Mouse (Mus musculus): ENCODE measurements at regions not wholly inside any gene's neighbourhood (a gene's known extent, or its start where the extent isn't known, plus 50 kb on each side); places are given as distances from the start of the nearest gene placed in this dataset.

DNA sequence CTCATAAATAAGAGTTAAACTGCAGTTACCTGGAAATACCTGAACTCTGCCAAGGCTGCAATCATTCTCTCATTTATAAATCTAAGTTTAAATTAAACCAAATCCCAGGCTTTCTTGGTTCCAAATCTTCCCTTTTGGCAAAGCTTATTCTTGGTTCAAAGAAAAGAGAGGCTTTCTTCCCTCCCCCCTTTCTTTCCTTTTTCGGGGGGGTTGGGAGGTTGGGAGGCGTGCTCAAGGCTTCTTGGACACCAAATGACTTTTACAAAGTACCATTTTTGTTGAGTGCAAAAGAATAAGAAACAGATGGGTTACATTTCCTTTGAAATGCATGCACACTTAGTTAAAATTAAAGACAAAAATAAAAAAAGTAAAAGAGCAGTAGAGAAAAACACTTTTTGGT lies 105.4 kb upstream of the Mroh9 start:
- no peak for DNase-seq (ENCODE audit: low spot score)

DNA sequence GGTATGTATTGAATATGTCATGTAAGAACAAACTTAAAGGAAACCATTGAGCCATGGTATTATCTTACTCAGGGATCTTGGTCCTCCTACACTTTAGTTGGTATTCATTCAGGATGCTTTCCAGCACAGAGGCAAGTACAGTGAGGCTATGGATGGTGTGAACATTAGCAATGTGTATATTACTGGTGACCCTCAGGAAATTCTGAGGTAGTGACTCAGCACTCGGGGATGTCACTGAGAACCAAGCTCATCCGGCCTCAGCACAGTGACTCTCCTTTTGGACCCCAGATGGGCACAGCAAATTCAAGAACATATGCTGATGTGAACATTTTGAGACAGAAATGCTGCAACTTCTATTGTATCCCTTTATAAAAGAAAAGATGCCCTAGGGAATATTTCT lies 96.4 kb upstream of the Mroh9 start:
- no peak for DNase-seq (ENCODE audit: low spot score)

DNA sequence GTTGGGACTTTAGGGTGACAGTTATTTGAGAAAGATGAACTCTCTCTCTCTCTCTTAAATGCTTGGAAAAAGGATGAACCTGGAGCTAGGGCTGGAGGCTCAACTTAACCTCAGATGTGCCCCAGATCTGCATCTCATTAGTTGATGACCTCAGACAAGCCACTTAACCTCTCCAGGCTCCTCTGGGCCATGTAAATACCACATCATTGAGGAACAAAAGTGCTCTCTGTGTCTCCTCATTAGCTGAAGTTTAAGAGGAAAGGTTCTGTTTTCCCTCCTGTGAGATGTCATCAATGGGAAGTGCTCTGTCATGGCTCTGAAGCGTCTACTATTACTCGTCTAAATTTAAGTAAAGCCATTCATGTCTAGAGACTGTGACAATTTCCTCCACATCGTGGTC lies 91.5 kb upstream of the Mroh9 start:
- no peak for DNase-seq (ENCODE audit: low spot score)

DNA sequence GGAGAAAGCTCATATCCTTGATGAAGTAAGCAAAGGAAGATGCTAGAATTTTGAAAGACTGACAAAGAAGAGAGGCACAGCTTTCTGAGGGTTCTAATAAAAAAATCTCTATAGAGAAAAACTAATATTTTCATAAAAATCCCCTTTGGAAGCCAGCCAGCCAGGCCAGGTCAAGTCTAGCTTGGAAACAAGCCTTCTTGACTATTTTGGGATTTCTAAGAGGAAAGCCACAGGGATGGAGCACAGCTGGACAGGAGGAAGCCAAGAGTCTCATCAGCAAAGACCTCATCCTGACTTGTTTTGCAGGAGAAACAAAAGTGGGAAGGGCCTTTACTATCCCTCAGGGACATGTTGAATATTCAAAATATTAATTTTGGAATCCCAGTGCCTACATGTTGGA lies 81.6 kb upstream of the Mroh9 start:
- DNase-seq (ENCODE audit: low spot score) = no peak

DNA sequence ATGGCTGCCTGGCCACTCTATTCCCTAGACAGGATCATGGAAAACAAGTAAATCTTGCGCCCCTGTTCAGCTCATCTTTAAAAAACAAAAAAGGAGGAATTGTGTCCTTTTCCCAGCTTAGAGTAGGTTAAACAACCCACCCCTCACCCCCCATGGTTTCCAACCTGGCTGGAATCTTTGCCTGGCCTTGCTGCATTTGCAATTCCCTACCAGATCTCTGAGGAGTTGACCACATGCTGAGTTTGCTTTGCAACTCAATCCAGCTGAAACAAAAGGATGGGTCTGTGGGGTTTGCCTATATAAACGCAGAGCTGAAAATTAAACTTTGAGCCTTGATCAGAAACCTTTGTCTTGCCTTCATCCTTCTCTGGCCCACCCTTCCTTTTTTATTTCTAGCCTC lies 78.2 kb upstream of the Mroh9 start:
- no peak for DNase-seq (ENCODE audit: low spot score)

DNA sequence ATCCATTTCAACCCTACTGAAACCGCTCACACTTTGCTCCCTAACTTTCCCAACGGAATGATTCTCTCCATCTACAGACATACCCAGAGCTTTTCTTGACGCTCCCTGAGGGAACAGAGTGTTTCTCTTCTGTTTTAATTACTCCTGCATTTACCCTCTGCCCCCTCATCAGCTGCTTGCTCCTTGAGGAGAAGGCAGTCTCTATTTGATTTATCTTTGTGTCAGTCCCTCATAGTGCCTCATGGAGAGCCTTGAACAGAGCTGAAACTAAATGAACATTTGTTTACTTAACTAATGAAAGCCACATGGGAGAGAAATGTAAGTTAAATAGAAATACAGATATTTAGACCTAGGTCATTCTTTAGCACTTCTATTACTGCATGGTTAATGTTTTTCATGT lies 74.4 kb upstream of the Mroh9 start:
- DNase-seq (ENCODE audit: low spot score) = no peak

DNA sequence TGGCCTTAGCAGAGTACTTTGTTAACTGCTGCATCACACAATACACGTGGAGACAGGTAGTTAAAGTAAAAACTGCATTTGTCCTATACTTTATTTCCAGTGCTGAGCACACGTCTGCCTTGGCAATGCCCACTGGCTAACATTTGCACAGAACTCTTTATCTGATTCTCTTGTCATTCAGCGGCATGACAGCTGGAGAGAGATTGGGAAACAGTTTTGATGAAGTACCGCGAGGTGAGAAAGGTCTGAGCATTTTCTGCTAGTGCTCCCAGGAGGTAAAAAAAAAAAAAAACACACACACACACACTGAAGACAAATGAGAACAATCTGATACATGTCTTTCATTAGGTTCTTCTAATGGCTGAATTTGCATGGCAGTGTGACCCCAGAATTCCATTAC lies 73.0 kb upstream of the Mroh9 start:
- DNase-seq (ENCODE audit: low spot score) = no peak

DNA sequence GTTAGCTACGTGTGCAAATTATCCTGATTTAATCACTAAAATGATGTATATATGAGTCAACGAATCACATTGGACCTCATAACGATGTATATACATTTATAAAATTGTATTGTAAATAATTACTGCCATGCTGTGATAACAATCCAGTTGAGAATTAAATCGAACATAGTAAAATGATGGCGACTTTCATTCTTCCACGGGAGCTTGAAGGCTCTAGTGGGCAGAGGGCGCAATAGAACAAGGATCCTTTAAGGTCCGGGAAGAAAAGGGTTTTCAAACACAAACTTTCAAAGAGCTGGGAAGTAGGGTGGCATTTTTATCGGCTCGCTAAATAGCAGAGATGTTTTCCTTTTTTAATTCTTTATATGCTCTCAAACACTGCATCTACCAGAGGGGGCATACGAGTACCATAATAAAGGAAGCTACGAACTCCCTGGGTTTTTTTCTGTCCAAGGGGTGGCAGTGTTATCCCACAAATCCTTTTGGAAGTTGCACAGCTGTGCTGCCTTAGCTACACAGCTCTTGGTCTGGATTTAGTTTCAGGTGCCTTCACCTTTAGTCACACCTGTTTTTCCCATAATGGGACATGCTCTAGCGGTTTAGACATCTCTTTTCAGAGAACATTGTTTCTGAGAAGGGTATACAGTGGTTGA lies 64.9 kb upstream of the Mroh9 start:
- DNase-seq (ENCODE audit: low spot score) = peak; percentile 81

DNA sequence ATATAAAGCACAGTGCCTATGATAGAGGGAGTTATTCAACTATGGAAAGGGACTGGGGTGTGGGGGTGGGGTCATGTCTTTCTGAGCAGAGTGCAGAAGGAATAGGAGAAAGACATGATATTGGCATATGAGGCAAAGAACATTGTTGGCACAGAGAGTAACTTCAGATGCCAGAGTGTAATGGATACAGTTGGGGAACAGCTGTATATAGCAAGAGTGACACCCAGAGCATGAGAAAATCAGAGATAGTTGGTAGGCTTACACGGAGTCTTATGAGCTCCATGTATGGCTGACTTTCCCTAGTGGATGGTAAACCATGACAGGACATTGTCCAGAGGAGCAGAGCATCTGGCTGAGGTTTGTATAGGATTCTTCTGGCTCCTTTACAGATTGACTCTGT lies 61.2 kb upstream of the Mroh9 start:
- no peak for DNase-seq (ENCODE audit: low spot score)

DNA sequence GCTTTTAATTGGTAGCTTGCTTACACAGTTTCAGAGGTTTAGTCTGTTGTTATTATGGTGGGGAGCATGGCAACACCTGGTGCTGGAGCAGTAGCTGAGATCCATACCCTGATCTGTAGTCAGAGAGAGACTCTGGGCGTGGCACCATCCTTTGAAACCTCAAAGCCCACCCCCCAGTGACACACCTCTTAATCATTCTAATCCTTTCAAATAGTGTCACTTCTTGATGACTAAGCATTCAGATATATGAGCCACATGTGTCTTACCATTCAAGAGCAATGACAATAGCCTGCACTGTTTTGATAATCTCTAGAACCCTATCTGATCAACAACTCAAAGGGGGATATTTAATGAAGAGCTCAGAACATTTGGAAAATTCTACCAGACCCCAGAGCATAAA lies 57.6 kb upstream of the Mroh9 start:
- DNase-seq (ENCODE audit: low spot score) = no peak

DNA sequence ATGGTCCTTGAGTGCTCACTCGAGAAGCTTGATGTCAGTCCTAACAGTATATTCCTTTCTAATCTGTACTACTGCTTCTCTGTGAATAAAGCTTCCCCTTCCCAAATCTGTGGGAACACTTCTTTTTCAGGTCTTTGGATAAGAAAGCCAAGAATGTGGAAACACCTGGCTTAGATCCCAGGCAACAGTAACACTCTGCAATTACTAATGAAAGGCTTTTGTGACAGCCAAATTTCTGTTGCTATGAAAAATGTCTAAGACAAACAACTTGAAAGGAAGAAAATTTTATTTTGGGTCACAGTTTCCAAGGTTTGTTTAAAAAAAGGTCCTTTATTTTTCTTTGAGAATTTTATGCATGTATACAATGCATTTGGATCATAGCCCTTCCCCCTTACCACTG lies 56.0 kb upstream of the Mroh9 start:
- DNase-seq (ENCODE audit: low spot score) = no peak

DNA sequence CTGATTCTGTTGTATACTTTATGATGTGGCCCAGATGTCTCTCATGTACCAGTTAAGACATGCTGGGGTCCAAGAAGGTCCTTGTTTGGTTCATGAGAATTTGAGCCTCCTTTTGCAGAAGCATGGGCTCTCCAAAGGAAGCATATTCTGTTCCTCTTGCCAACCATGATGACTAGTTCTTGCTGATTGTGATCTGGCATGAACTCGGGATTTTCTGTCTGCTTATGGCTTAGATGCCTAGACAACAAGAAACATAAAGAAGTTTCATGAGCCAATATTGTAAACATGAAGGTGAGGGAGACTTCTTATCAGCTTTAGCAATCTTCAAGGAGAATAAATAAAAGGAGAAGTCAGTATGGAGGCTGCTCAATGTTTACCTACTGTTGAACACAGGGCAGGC lies 52.7 kb upstream of the Mroh9 start:
- DNase-seq (ENCODE audit: low spot score) = no peak
